Mouse (Mus musculus): ENCODE measurements around the gene Cmtm1. TPM values are rescaled to one million over a fixed set of nuclear protein-coding genes. Genes with fewer than 3 reads are reported as not detected.
A peak's percentile ranks its signal among the peaks of the same experiment; 100 is the strongest.
"Not testable (repeated sequence)": the region's sequence is repeated elsewhere in the genome, so short reads cannot be mapped to it uniquely, and the experiment has no call there.

Cmtm1 gene
- polyA plus RNA-seq, 2 experiments, result not detected

- 10% methylated on average over 5 of the region's 5 CpGs for WGBS (ENCODE audit: insufficient replicate concordance)
- no peak for TF ChIP-seq CTCF (IDR thresholded peaks at IDR 0.05; ENCODE audit: low read depth)
- TF ChIP-seq EP300 (IDR thresholded peaks at IDR 0.05; ENCODE audit: low read depth), result no peak
- H3K27ac ChIP-seq, result no peak overlapping the region
- ATAC-seq (ENCODE audit: insufficient read depth) (peak; percentile 73), DNase-seq (ENCODE audit: low read depth in 3 of 3, low spot score in 3 of 3) (no peak)
- H3K4me2 ChIP-seq (ENCODE audit: low read depth), result peak overlapping the region; percentile 15; the same call in 1 of the 2 replicates
- H3K4me1 ChIP-seq (replicated peaks; ENCODE audit: control insufficient read depth in 2 of 2, insufficient read depth in 2 of 2, low read length in 1 of 2), result peaks cover 6 to 15% of the 10 kb centered on the region in 2 experiments; a peak in 3 of 4 replicates
- H3K9ac ChIP-seq (replicated peaks), result no peak overlapping the region
- no peaks in the 10 kb centered on the region for H3K27me3 ChIP-seq (ENCODE audit: control insufficient read depth, insufficient read depth, low read length)
- H3K4me3 ChIP-seq (ENCODE audit: insufficient read depth in 1 of 2, low read depth in 2 of 2, low read length in 2 of 2), result no peak overlapping the region
- no peaks in the 10 kb centered on the region for H3K36me3 ChIP-seq (replicated peaks; ENCODE audit: control insufficient read depth, insufficient read depth, low read depth)
- H3K9me3 ChIP-seq (ENCODE audit: control insufficient read depth, low read length), result no peaks in the 10 kb centered on the region
Measured at GRCm38 (mm10) chr8:104332665-104333631, 23.0 kb upstream of the Cmtm1 start.

GRCm38 (mm10) chr8:104321930-104322329 is 12.0 kb upstream of the Cmtm1 start, which contains the start of gene Cmtm2b:
Gene Cmtm2b, plus strand, starts transcription at chr8:104322230.
- H3K27me3 ChIP-seq (ENCODE audit: control insufficient read depth, insufficient read depth, low read length); H3K36me3 ChIP-seq (replicated peaks; ENCODE audit: control insufficient read depth, insufficient read depth, low read depth); H3K9me3 ChIP-seq (ENCODE audit: control insufficient read depth, low read length); H3K4me3 ChIP-seq (ENCODE audit: insufficient read depth in 1 of 2, low read depth in 2 of 2, low read length in 2 of 2); DNase-seq (ENCODE audit: low read depth in 3 of 3, low spot score in 3 of 3); H3K9ac ChIP-seq (replicated peaks); ATAC-seq (ENCODE audit: insufficient read depth); H3K27ac ChIP-seq; H3K4me1 ChIP-seq (replicated peaks; ENCODE audit: control insufficient read depth in 2 of 2, insufficient read depth in 2 of 2, low read length in 1 of 2); H3K4me2 ChIP-seq (ENCODE audit: low read depth): not testable (repeated sequence)
- 68% methylated on average over 12 of the region's 12 CpGs for WGBS (ENCODE audit: insufficient replicate concordance)

GRCm38 (mm10) chr8:104321267-104321666 is 11.3 kb upstream of the Cmtm1 start, which contains the start of gene Gm11020:
Gene Gm11020, plus strand, starts transcription at chr8:104321567.
- not testable (repeated sequence) for H3K4me3 ChIP-seq (ENCODE audit: insufficient read depth in 1 of 2, low read depth in 2 of 2, low read length in 2 of 2); DNase-seq (ENCODE audit: low read depth in 3 of 3, low spot score in 3 of 3); ATAC-seq (ENCODE audit: insufficient read depth); H3K4me2 ChIP-seq (ENCODE audit: low read depth); H3K4me1 ChIP-seq (replicated peaks; ENCODE audit: control insufficient read depth in 2 of 2, insufficient read depth in 2 of 2, low read length in 1 of 2); H3K27ac ChIP-seq; H3K9ac ChIP-seq (replicated peaks); H3K27me3 ChIP-seq (ENCODE audit: control insufficient read depth, insufficient read depth, low read length); H3K9me3 ChIP-seq (ENCODE audit: control insufficient read depth, low read length); H3K36me3 ChIP-seq (replicated peaks; ENCODE audit: control insufficient read depth, insufficient read depth, low read depth)
- WGBS (ENCODE audit: insufficient replicate concordance), result 71% methylated on average over 8 of the region's 11 CpGs

GRCm38 (mm10) chr8:104313311-104313710 is 3.4 kb upstream of the Cmtm1 start:
- Histone ChIP-seq H3K36me3 (replicated peaks; ENCODE audit: control insufficient read depth, insufficient read depth, low read depth) (no peaks in the 10 kb centered on the region), H3K4me1 (replicated peaks; ENCODE audit: control insufficient read depth in 2 of 2, insufficient read depth in 2 of 2, low read length in 1 of 2) (no peaks in the 10 kb centered on the region; a peak in 1 of 4 replicates), H3K9ac (replicated peaks) (no peak overlapping the region), H3K4me2 (ENCODE audit: low read depth) (no peak overlapping the region), H3K4me3 (ENCODE audit: insufficient read depth in 1 of 2, low read depth in 2 of 2, low read length in 2 of 2) (no peak overlapping the region), H3K27me3 (ENCODE audit: control insufficient read depth, insufficient read depth, low read length) (no peaks in the 10 kb centered on the region), H3K9me3 (ENCODE audit: control insufficient read depth, low read length) (no peaks in the 10 kb centered on the region), H3K27ac (no peak overlapping the region)
- DNase-seq (ENCODE audit: low read depth in 3 of 3, low spot score in 3 of 3) (no peak), ATAC-seq (ENCODE audit: insufficient read depth) (no peak)
- TF ChIP-seq EP300 (IDR thresholded peaks at IDR 0.05; ENCODE audit: low read depth) (no peak), CTCF (IDR thresholded peaks at IDR 0.05; ENCODE audit: low read depth) (peak; percentile 24; the same call in 1 of the 2 replicates)
- WGBS (ENCODE audit: insufficient replicate concordance), result 40% methylated on average over 4 of the region's 4 CpGs

GRCm38 (mm10) chr8:104312023-104312422 is 2.1 kb upstream of the Cmtm1 start:
- H3K27me3 ChIP-seq (ENCODE audit: control insufficient read depth, insufficient read depth, low read length); H3K9ac ChIP-seq (replicated peaks); H3K9me3 ChIP-seq (ENCODE audit: control insufficient read depth, low read length); H3K36me3 ChIP-seq (replicated peaks; ENCODE audit: control insufficient read depth, insufficient read depth, low read depth); H3K4me2 ChIP-seq (ENCODE audit: low read depth); DNase-seq (ENCODE audit: low read depth in 3 of 3, low spot score in 3 of 3); H3K27ac ChIP-seq; ATAC-seq (ENCODE audit: insufficient read depth); H3K4me1 ChIP-seq (replicated peaks; ENCODE audit: control insufficient read depth in 2 of 2, insufficient read depth in 2 of 2, low read length in 1 of 2); H3K4me3 ChIP-seq (ENCODE audit: insufficient read depth in 1 of 2, low read depth in 2 of 2, low read length in 2 of 2): not testable (repeated sequence)
- 38% methylated on average over 3 of the region's 3 CpGs for whole genome bisulfite sequencing (ENCODE audit: insufficient replicate concordance)

- 42% methylated on average over 6 of the region's 6 CpGs for WGBS (ENCODE audit: insufficient replicate concordance)
- H3K9ac ChIP-seq (replicated peaks); DNase-seq (ENCODE audit: low read depth in 3 of 3, low spot score in 3 of 3): not testable (repeated sequence)
Measured at GRCm38 (mm10) chr8:104308341-104308740, 1.6 kb downstream of the Cmtm1 start.

More at GRCm38 (mm10) chr8:104308341-104308740, 1.6 kb downstream of the Cmtm1 start:
- H3K27ac ChIP-seq; H3K4me3 ChIP-seq (ENCODE audit: insufficient read depth in 1 of 2, low read depth in 2 of 2, low read length in 2 of 2); H3K4me2 ChIP-seq (ENCODE audit: low read depth); H3K9me3 ChIP-seq (ENCODE audit: control insufficient read depth, low read length); ATAC-seq (ENCODE audit: insufficient read depth); H3K36me3 ChIP-seq (replicated peaks; ENCODE audit: control insufficient read depth, insufficient read depth, low read depth); H3K4me1 ChIP-seq (replicated peaks; ENCODE audit: control insufficient read depth in 2 of 2, insufficient read depth in 2 of 2, low read length in 1 of 2); H3K27me3 ChIP-seq (ENCODE audit: control insufficient read depth, insufficient read depth, low read length): not testable (repeated sequence)

All from liver, embryonic 14.5 days (tissue).